Mouse (Mus musculus): ENCODE data around the gene Whrn. TPM values are rescaled to one million over a fixed set of nuclear protein-coding genes. Genes with fewer than 3 reads are reported as not detected.
A peak's percentile ranks its signal among the peaks of the same experiment; 100 is the strongest.

Gene Whrn
- polyA plus RNA-seq, 1 experiment from 2014 or later, result 3.8 TPM

- no peaks in the 10 kb centered on the region for H3K9me3 ChIP-seq (replicated peaks; ENCODE audit: control insufficient read depth, low read length)
- H3K4me2 ChIP-seq (ENCODE audit: low read depth, low read length), result no peak overlapping the region
- no peak overlapping the region for H3K4me3 ChIP-seq (ENCODE audit: low read depth, low read length)
- 28% methylated on average over 11 of the region's 11 CpGs for WGBS
- H3K36me3 ChIP-seq (replicated peaks; ENCODE audit: control insufficient read depth, insufficient read depth, low read depth, low read length), result no peaks in the 10 kb centered on the region
- no peak overlapping the region for H3K27ac ChIP-seq (replicated peaks; ENCODE audit: low read depth, low read length)
- H3K27me3 ChIP-seq (ENCODE audit: control insufficient read depth, insufficient read depth, low read length), result no peaks in the 10 kb centered on the region
- DNase-seq (ENCODE audit: low spot score) (peak; percentile 71), ATAC-seq (replicated peaks; ENCODE audit: insufficient number of reproducible peaks, low FRiP score, low TSS enrichment, low read depth) (0 out of 2 replicates have a peak, but pooled peaks have one; percentile 40)
- no peaks in the 10 kb centered on the region for H3K4me1 ChIP-seq (ENCODE audit: control insufficient read depth, insufficient read depth, low read length)
- peak overlapping the region; percentile 33 for H3K9ac ChIP-seq (replicated peaks; ENCODE audit: low read length)
Observed at GRCm38 (mm10) chr4:63480098-63480844, 15.5 kb downstream of the Whrn start.

GRCm38 (mm10) chr4:63478036-63478435, 17.8 kb downstream of the Whrn start:
- Histone ChIP-seq H3K4me1 (ENCODE audit: control insufficient read depth, insufficient read depth, low read length) (0 out of 2 replicates have a peak, but pooled peaks cover 2% of the 10 kb centered on the region), H3K4me2 (ENCODE audit: low read depth, low read length) (no peak overlapping the region), H3K27ac (replicated peaks; ENCODE audit: low read depth, low read length) (no peak overlapping the region), H3K27me3 (ENCODE audit: control insufficient read depth, insufficient read depth, low read length) (no peaks in the 10 kb centered on the region), H3K9me3 (replicated peaks; ENCODE audit: control insufficient read depth, low read length) (no peaks in the 10 kb centered on the region), H3K36me3 (replicated peaks; ENCODE audit: control insufficient read depth, insufficient read depth, low read depth, low read length) (no peaks in the 10 kb centered on the region), H3K4me3 (ENCODE audit: low read depth, low read length) (no peak overlapping the region), H3K9ac (replicated peaks; ENCODE audit: low read length) (no peak overlapping the region)
- no peak for DNase-seq (ENCODE audit: low spot score)
- no peak for ATAC-seq (replicated peaks; ENCODE audit: insufficient number of reproducible peaks, low FRiP score, low TSS enrichment, low read depth)
- WGBS, result 73% methylated on average over 7 of the region's 7 CpGs

GRCm38 (mm10) chr4:63476891-63477290, 18.9 kb downstream of the Whrn start:
- no peaks in the 10 kb centered on the region for H3K36me3 ChIP-seq (replicated peaks; ENCODE audit: control insufficient read depth, insufficient read depth, low read depth, low read length)
- H3K4me1 ChIP-seq (ENCODE audit: control insufficient read depth, insufficient read depth, low read length), result 0 out of 2 replicates have a peak, but pooled peaks cover 2% of the 10 kb centered on the region
- DNase-seq (ENCODE audit: low spot score), result no peak
- no peak overlapping the region for H3K9ac ChIP-seq (replicated peaks; ENCODE audit: low read length)
- no peak for ATAC-seq (replicated peaks; ENCODE audit: insufficient number of reproducible peaks, low FRiP score, low TSS enrichment, low read depth)
- H3K27me3 ChIP-seq (ENCODE audit: control insufficient read depth, insufficient read depth, low read length), result no peaks in the 10 kb centered on the region
- H3K4me2 ChIP-seq (ENCODE audit: low read depth, low read length), result no peak overlapping the region
- H3K27ac ChIP-seq (replicated peaks; ENCODE audit: low read depth, low read length), result no peak overlapping the region
- H3K4me3 ChIP-seq (ENCODE audit: low read depth, low read length), result no peak overlapping the region
- no peaks in the 10 kb centered on the region for H3K9me3 ChIP-seq (replicated peaks; ENCODE audit: control insufficient read depth, low read length)
- WGBS, result 88% methylated on average over 6 of the region's 6 CpGs

- no peak overlapping the region for H3K9ac ChIP-seq (replicated peaks; ENCODE audit: low read length)
- H3K36me3 ChIP-seq (replicated peaks; ENCODE audit: control insufficient read depth, insufficient read depth, low read depth, low read length), result no peaks in the 10 kb centered on the region
- no peak overlapping the region for H3K4me3 ChIP-seq (ENCODE audit: low read depth, low read length)
- H3K4me2 ChIP-seq (ENCODE audit: low read depth, low read length), result no peak overlapping the region
- 66% methylated on average over 3 of the region's 3 CpGs for WGBS
- H3K27ac ChIP-seq (replicated peaks; ENCODE audit: low read depth, low read length), result no peak overlapping the region
- H3K27me3 ChIP-seq (ENCODE audit: control insufficient read depth, insufficient read depth, low read length), result no peaks in the 10 kb centered on the region
- 0 out of 2 replicates have a peak, but pooled peaks cover 2% of the 10 kb centered on the region for H3K4me1 ChIP-seq (ENCODE audit: control insufficient read depth, insufficient read depth, low read length)
- no peaks in the 10 kb centered on the region for H3K9me3 ChIP-seq (replicated peaks; ENCODE audit: control insufficient read depth, low read length)
- DNase-seq (ENCODE audit: low spot score) (no peak), ATAC-seq (replicated peaks; ENCODE audit: insufficient number of reproducible peaks, low FRiP score, low TSS enrichment, low read depth) (no peak)
Observed at GRCm38 (mm10) chr4:63475208-63475607, 20.6 kb downstream of the Whrn start.

GRCm38 (mm10) chr4:63474439-63474838, 21.4 kb downstream of the Whrn start:
- no peaks in the 10 kb centered on the region for H3K27me3 ChIP-seq (ENCODE audit: control insufficient read depth, insufficient read depth, low read length)
- H3K9ac ChIP-seq (replicated peaks; ENCODE audit: low read length), result no peak overlapping the region
- H3K36me3 ChIP-seq (replicated peaks; ENCODE audit: control insufficient read depth, insufficient read depth, low read depth, low read length), result no peaks in the 10 kb centered on the region
- DNase-seq (ENCODE audit: low spot score) (peak; percentile 21), ATAC-seq (replicated peaks; ENCODE audit: insufficient number of reproducible peaks, low FRiP score, low TSS enrichment, low read depth) (0 out of 2 replicates have a peak, but pooled peaks have one; percentile 8)
- H3K9me3 ChIP-seq (replicated peaks; ENCODE audit: control insufficient read depth, low read length), result no peaks in the 10 kb centered on the region
- 0 out of 2 replicates have a peak, but pooled peaks cover 2% of the 10 kb centered on the region for H3K4me1 ChIP-seq (ENCODE audit: control insufficient read depth, insufficient read depth, low read length)
- H3K4me3 ChIP-seq (ENCODE audit: low read depth, low read length), result no peak overlapping the region
- H3K4me2 ChIP-seq (ENCODE audit: low read depth, low read length), result no peak overlapping the region
- H3K27ac ChIP-seq (replicated peaks; ENCODE audit: low read depth, low read length), result no peak overlapping the region
- 17% methylated on average over 2 of the region's 2 CpGs for WGBS

GRCm38 (mm10) chr4:63467338-63467737, 28.5 kb downstream of the Whrn start:
- Histone ChIP-seq H3K4me2 (ENCODE audit: low read depth, low read length) (no peak overlapping the region), H3K9me3 (replicated peaks; ENCODE audit: control insufficient read depth, low read length) (no peaks in the 10 kb centered on the region), H3K27me3 (ENCODE audit: control insufficient read depth, insufficient read depth, low read length) (no peaks in the 10 kb centered on the region), H3K9ac (replicated peaks; ENCODE audit: low read length) (no peak overlapping the region), H3K27ac (replicated peaks; ENCODE audit: low read depth, low read length) (no peak overlapping the region), H3K4me1 (ENCODE audit: control insufficient read depth, insufficient read depth, low read length) (no peaks in the 10 kb centered on the region), H3K4me3 (ENCODE audit: low read depth, low read length) (no peak overlapping the region), H3K36me3 (replicated peaks; ENCODE audit: control insufficient read depth, insufficient read depth, low read depth, low read length) (no peaks in the 10 kb centered on the region; the same call in 1 of the 2 replicates)
- DNase-seq (ENCODE audit: low spot score) (no peak), ATAC-seq (replicated peaks; ENCODE audit: insufficient number of reproducible peaks, low FRiP score, low TSS enrichment, low read depth) (no peak)
- 57% methylated on average over 9 of the region's 10 CpGs for WGBS

- WGBS, result 79% methylated on average over 6 of the region's 6 CpGs
- ATAC-seq (replicated peaks; ENCODE audit: insufficient number of reproducible peaks, low FRiP score, low TSS enrichment, low read depth), result no peak
- H3K27ac ChIP-seq (replicated peaks; ENCODE audit: low read depth, low read length), result no peak overlapping the region
Observed at GRCm38 (mm10) chr4:63466192-63466591, 29.6 kb downstream of the Whrn start.

GRCm38 (mm10) chr4:63460876-63461525, 34.8 kb downstream of the Whrn start:
- H3K4me3 ChIP-seq (ENCODE audit: low read depth, low read length), result no peak overlapping the region
- H3K4me2 ChIP-seq (ENCODE audit: low read depth, low read length), result no peak overlapping the region
- H3K9ac ChIP-seq (replicated peaks; ENCODE audit: low read length), result no peak overlapping the region
- H3K36me3 ChIP-seq (replicated peaks; ENCODE audit: control insufficient read depth, insufficient read depth, low read depth, low read length), result no peaks in the 10 kb centered on the region
- no peak overlapping the region for H3K27ac ChIP-seq (replicated peaks; ENCODE audit: low read depth, low read length)
- ATAC-seq (replicated peaks; ENCODE audit: insufficient number of reproducible peaks, low FRiP score, low TSS enrichment, low read depth), result no peak
- DNase-seq (ENCODE audit: low spot score), result no peak
- WGBS, result 72% methylated on average over 7 of the region's 7 CpGs
- H3K9me3 ChIP-seq (replicated peaks; ENCODE audit: control insufficient read depth, low read length), result no peaks in the 10 kb centered on the region
- H3K27me3 ChIP-seq (ENCODE audit: control insufficient read depth, insufficient read depth, low read length), result no peaks in the 10 kb centered on the region
- peaks cover 7% of the 10 kb centered on the region; the same call in 1 of the 2 replicates for H3K4me1 ChIP-seq (ENCODE audit: control insufficient read depth, insufficient read depth, low read length)

More at GRCm38 (mm10) chr4:63466192-63466591, 29.6 kb downstream of the Whrn start:
- H3K4me2 ChIP-seq (ENCODE audit: low read depth, low read length), result no peak overlapping the region
- no peak overlapping the region for H3K4me3 ChIP-seq (ENCODE audit: low read depth, low read length)
- H3K9ac ChIP-seq (replicated peaks; ENCODE audit: low read length), result no peak overlapping the region
- no peaks in the 10 kb centered on the region for H3K4me1 ChIP-seq (ENCODE audit: control insufficient read depth, insufficient read depth, low read length)
- H3K9me3 ChIP-seq (replicated peaks; ENCODE audit: control insufficient read depth, low read length), result no peaks in the 10 kb centered on the region
- H3K36me3 ChIP-seq (replicated peaks; ENCODE audit: control insufficient read depth, insufficient read depth, low read depth, low read length), result no peaks in the 10 kb centered on the region; the same call in 1 of the 2 replicates
- no peaks in the 10 kb centered on the region for H3K27me3 ChIP-seq (ENCODE audit: control insufficient read depth, insufficient read depth, low read length)
- no peak for DNase-seq (ENCODE audit: low spot score)
